Mouse (Mus musculus): ENCODE data around the gene Aph1c.
"Not testable (repeated sequence)": the region's sequence is repeated elsewhere in the genome, so short reads cannot be mapped to it uniquely, and the experiment has no call there.

GRCm38 (mm10) chr9:66822255-66822654 is 12.3 kb downstream of the Aph1c start:
- not testable (repeated sequence) for TF ChIP-seq POLR2A (IDR thresholded peaks at IDR 0.05; ENCODE audit: borderline replicate concordance, low read depth, low read length); CTCF (IDR thresholded peaks at IDR 0.05; ENCODE audit: low read depth, low read length)
